Mouse (Mus musculus): ENCODE results near the gene Tgds.
"Not testable (repeated sequence)": the region's sequence is repeated elsewhere in the genome, so short reads cannot be mapped to it uniquely, and the experiment has no call there.

Tgds gene

DNA sequence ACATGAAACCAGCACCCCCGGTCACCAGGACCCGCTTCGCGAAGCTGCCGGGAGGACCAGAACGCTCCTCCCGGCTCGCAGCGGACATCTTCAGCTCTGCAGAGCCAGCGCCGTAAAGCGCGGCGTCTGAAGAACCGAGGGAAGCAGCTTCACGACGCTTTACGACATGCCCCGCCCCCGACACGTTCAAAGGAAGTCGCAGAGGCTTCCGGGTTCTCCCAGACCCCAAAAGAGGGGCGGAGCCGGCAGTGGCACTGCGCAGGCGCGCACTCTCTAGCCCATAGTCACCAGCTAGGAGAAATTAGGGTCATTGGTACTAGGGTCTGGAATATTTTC, at the start of gene Tgds:
Gene Tgds, minus strand, starts transcription at position 114 of the 336 bp plus-strand sequence.
- peak; percentile 98 to 99 for DNase-seq

DNA sequence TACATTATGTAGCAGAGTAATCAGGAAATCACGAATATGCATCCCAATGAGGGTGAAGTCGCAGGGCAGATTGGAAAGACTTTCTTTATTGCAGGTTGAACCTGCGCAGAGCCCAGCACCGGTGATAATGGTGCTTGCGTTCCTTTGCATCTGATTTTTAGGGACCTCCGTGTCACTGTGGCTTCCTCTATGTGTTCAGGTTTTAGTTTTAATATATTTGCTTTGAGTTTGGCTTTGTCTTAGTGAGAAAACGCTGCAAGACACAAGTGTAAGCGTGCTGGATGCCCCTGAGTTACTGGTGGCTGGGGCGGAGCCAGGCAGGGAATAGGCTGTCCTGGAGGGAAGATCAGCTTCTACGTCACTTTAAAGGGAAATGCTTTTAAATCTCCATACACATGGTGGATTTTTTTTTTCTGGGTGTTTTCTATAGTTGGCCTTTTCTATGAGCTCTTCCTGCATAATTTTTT, 48.2 kb upstream of the Tgds start:
- no peak for DNase-seq

- peak; percentile 69 to 71 for DNase-seq
Observed at GRCm38 (mm10) chr14:118180117-118180557, 47.6 kb upstream of the Tgds start.

GRCm38 (mm10) chr14:118179701-118180100, 47.1 kb upstream of the Tgds start:
- no peak for DNase-seq

- no peak for DNase-seq
Observed at GRCm38 (mm10) chr14:118179251-118179650, 46.7 kb upstream of the Tgds start.

GRCm38 (mm10) chr14:118175694-118176085, 43.1 kb upstream of the Tgds start:
- no peak for DNase-seq

GRCm38 (mm10) chr14:118175071-118175693, 42.6 kb upstream of the Tgds start:
- DNase-seq: no peak

GRCm38 (mm10) chr14:118173590-118174203, 41.1 kb upstream of the Tgds start:
- peak in 1 of 2 experiments; percentile 21 for DNase-seq

- DNase-seq: no peak
Observed at GRCm38 (mm10) chr14:118168776-118169175, 36.2 kb upstream of the Tgds start.

DNA sequence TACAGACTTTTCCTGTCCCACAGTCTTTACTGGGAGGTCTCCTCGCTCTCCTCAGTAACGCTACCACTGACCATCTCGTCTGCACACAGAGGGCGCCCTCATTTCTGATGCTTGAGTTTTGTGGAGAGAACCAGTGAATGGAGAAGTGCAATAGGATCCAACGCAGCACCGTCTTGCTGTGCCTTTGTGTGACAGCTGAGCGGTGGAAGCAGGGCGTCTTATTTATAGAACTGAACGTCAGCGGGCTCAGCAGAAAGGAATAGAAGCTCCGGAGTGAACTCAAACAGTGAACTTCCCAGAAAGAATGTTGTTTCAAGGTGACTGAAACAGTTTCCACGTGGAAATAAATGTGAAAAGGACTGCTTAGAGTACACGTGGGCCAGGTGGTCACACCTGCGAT, 30.1 kb upstream of the Tgds start:
- no peak for DNase-seq

GRCm38 (mm10) chr14:118161751-118162150, 29.2 kb upstream of the Tgds start:
- no peak for DNase-seq

- DNase-seq: peak; percentile 57 to 66
Observed at GRCm38 (mm10) chr14:118157146-118157545, 24.6 kb upstream of the Tgds start.

GRCm38 (mm10) chr14:118156740-118157139, 24.2 kb upstream of the Tgds start:
- no peak for DNase-seq

DNA sequence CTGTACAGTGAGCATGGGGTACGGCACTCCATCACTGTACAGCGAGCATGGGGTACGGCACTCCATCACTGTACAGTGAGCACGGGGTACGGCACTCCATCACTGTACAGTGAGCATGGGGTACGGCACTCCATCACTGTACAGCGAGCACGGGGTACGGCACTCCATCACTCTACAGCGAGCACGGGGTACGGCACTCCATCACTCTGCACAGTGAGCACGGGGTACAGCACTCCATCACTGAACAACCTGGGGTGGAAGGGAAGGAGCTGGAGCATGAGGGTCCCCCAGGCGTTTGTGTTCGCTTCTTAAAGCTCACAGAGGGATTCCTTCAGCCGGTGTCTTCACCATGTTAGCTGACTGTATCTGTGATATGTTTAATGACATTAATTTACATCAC, 23.5 kb upstream of the Tgds start:
- DNase-seq: not testable (repeated sequence)

GRCm38 (mm10) chr14:118152294-118152651, 19.7 kb upstream of the Tgds start:
- DNase-seq: no peak

DNA sequence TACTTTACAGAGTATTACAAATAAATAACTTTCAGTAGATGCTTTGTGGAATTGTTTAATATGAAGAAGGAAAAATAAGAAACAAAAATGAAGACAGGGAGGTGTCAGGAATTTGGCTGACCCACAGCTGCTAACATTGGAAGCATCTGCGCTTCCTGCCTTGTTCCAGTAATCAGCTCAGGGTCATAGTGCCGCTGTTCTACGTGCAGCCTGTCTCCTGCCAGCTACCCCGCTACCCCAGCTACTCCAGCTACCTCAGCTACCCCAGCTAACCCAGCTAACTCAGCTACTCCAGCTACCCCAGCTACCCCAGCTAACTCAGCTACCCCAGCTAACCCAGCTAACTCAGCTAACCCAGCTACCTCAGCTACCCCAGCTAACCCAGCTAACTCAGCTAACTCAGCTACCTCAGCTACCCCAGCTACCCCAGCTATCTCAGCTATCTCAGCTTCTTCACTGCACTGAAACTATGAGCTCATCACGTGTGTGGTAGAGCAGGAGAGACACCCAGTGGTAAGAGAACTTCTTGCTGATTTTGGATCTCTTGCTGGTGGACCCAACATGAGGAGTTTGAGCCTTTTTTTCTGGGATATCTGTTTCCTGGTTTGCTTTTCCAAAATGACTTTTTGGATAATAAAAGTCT, 19.2 kb upstream of the Tgds start:
- DNase-seq: no peak

- no peak for DNase-seq
Observed at GRCm38 (mm10) chr14:118150656-118151551, 18.3 kb upstream of the Tgds start.

DNA sequence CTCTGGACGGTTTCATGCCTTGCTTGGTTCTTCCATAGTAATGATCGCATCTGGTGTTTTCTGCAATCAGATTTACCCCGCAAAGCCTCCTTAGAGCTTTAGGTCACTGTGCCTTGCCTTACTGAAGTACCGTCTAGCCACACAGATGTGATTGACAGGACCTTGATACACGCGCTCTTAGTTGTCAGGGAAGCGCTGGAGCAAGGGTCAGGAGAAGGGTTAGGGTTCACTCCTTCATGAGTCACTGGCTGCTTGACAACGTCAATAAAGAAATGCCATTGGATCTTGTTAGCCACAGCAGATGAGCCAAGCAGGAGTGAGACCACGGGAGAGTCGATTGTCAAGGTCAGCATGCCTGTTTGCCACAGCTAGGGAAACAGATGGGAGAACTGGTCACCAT, 16.0 kb upstream of the Tgds start:
- DNase-seq: no peak

DNA sequence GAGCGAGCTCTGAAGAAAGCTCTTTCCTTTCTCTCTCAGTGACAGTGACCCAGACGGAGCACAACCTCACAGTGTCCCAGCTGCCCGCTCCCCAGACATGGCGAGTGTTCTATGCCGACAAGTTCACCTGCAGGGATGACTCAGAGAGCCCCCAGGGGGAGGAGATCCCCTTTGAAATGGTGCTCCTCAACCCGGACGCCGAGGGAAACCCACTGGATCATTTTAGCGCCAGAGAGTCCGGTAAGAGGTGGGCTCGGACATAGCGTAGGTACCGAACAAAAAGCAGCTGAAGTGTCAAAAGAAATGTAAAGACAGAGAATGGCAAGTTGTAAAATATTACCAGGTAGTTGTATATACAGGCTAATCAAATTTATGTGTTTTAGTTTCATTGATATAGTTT, 15.5 kb upstream of the Tgds start:
- no peak for DNase-seq

GRCm38 (mm10) chr14:118142283-118142682, 9.7 kb upstream of the Tgds start:
- DNase-seq: no peak

GRCm38 (mm10) chr14:118137487-118137886, 4.9 kb upstream of the Tgds start:
- no peak for DNase-seq

- DNase-seq: peak; percentile 92 to 94
Observed at GRCm38 (mm10) chr14:118136744-118137452, 4.3 kb upstream of the Tgds start, which contains the start of gene Gpr180. TSS of gene Gpr180 (plus strand) at chr14:118137158.

Data from thymus, postnatal 36 days (tissue).